8 mouse cellular contexts compared by ENCODE assay signal in genomic region chr5:91074450-91074950, GRCm38 (mm10). TPM values are rescaled to one million over a fixed set of nuclear protein-coding genes. Genes with fewer than 3 reads are reported as not detected.
DNase-seq lines count a peak whose midpoint lies in the region; ATAC-seq and TF ChIP-seq lines count a peak whose summit lies in the region.

TSS of gene Ereg (plus strand) at chr5:91074622.

- no peaks in the 10 kb centered on the region for H3K36me3 ChIP-seq in kidney, postnatal 0 days (ENCODE audit: insufficient read depth, low read length)
- H3K36me3 ChIP-seq in heart, postnatal 0 days (replicated peaks; ENCODE audit: control insufficient read depth, insufficient read depth, low read length): no peaks in the 10 kb centered on the region
- H3K36me3 ChIP-seq in liver, embryonic 15.5 days (replicated peaks): no peaks in the 10 kb centered on the region
- H3K36me3 ChIP-seq in stomach, embryonic 14.5 days (ENCODE audit: control insufficient read depth, insufficient read depth, low read length): no peaks in the 10 kb centered on the region

- H3K4me1 ChIP-seq in kidney, postnatal 0 days (replicated peaks; ENCODE audit: insufficient read depth, low read length): no peaks in the 10 kb centered on the region
- peaks cover 6% of the 10 kb centered on the region; the same call in 1 of the 2 replicates for H3K4me1 ChIP-seq in heart, postnatal 0 days (ENCODE audit: control insufficient read depth, insufficient read depth)
- H3K4me1 ChIP-seq in liver, embryonic 15.5 days (replicated peaks): no peaks in the 10 kb centered on the region
- H3K4me1 ChIP-seq in stomach, embryonic 14.5 days (ENCODE audit: control insufficient read depth, insufficient read depth, low read length): no peaks in the 10 kb centered on the region

- peaks cover 5% of the 10 kb centered on the region; the same call in 1 of the 2 replicates for H3K27me3 ChIP-seq in kidney, postnatal 0 days (ENCODE audit: insufficient read depth, low read length)
- 0 out of 2 replicates have a peak, but pooled peaks cover 2% of the 10 kb centered on the region for H3K27me3 ChIP-seq in heart, postnatal 0 days (ENCODE audit: control insufficient read depth, insufficient read depth, low read length)
- peaks cover 28% of the 10 kb centered on the region for H3K27me3 ChIP-seq in liver, embryonic 15.5 days
- H3K27me3 ChIP-seq in stomach, embryonic 14.5 days (ENCODE audit: control insufficient read depth, insufficient read depth, low read length): 0 out of 2 replicates have a peak, but pooled peaks cover 3% of the 10 kb centered on the region

- peak within 1 kb of the TSS; percentile 14; the same call in 1 of the 2 replicates for H3K4me3 ChIP-seq in kidney, postnatal 0 days (replicated peaks; ENCODE audit: low read depth, low read length)
- peak within 1 kb of the TSS; percentile 47 for H3K4me3 ChIP-seq in heart, postnatal 0 days (ENCODE audit: low read depth, low read length)
- 0 out of 2 replicates have a peak within 1 kb of the TSS, but pooled peaks have one; percentile 7 for H3K4me3 ChIP-seq in liver, embryonic 15.5 days (replicated peaks)
- H3K4me3 ChIP-seq in stomach, embryonic 14.5 days (ENCODE audit: low read depth, low read length): peak within 1 kb of the TSS; percentile 29

- DNase-seq in kidney, postnatal 0 days (ENCODE audit: low spot score): peak; percentile 25
- no peak for DNase-seq in kidney, adult 8-10 months
- DNase-seq in brain, embryonic 14.5 days (ENCODE audit: low read depth): peak; percentile 59
- DNase-seq in heart, postnatal 0 days (ENCODE audit: low spot score): no peak
- no peak for DNase-seq in adrenal gland, adult 2 months
- no peak for DNase-seq in cerebellum, adult 9-10 months

- peak; percentile 13; the same call in 1 of the 2 replicates for TF ChIP-seq CTCF in kidney, postnatal 0 days (IDR thresholded peaks at IDR 0.05; ENCODE audit: low read depth)
- TF ChIP-seq CTCF in brain, embryonic 14.5 days (IDR thresholded peaks at IDR 0.05; ENCODE audit: borderline replicate concordance, extremely low read depth, insufficient read depth, insufficient read length): no peak
- 0 out of 2 replicates have a peak, but pooled peaks have one; percentile 12 for TF ChIP-seq CTCF in heart, postnatal 0 days (IDR thresholded peaks at IDR 0.05; ENCODE audit: low read depth)

- TF ChIP-seq EP300 in heart, postnatal 0 days (IDR thresholded peaks at IDR 0.05; ENCODE audit: low read depth): no peak

- peak within 1 kb of the TSS; percentile 52 for H3K4me2 ChIP-seq in kidney, postnatal 0 days (ENCODE audit: low read length)
- peak within 1 kb of the TSS; percentile 67 for H3K4me2 ChIP-seq in heart, postnatal 0 days (ENCODE audit: low read depth, low read length)
- H3K4me2 ChIP-seq in liver, embryonic 15.5 days: no peak within 1 kb of the TSS
- H3K4me2 ChIP-seq in stomach, embryonic 14.5 days (replicated peaks; ENCODE audit: low read depth, low read length): peak within 1 kb of the TSS; percentile 64

- ATAC-seq in kidney, postnatal 0 days (replicated peaks; ENCODE audit: low FRiP score, low read depth): no peak
- peak; percentile 36; the same call in 1 of the 2 replicates for ATAC-seq in heart, postnatal 0 days (ENCODE audit: insufficient read depth, low read depth)
- no peak for ATAC-seq in liver, embryonic 15.5 days (ENCODE audit: insufficient read depth)
- ATAC-seq in stomach, embryonic 14.5 days (ENCODE audit: insufficient number of reproducible peaks, insufficient read depth, low FRiP score, low read depth): peak; percentile 53; the same call in 1 of the 2 replicates

- TF ChIP-seq POLR2A in brain, embryonic 14.5 days (IDR thresholded peaks at IDR 0.05; ENCODE audit: borderline replicate concordance, extremely low read depth, insufficient read depth, insufficient read length, poor library complexity, severe bottlenecking): no peak

- 1% methylated on average over 25 of the region's 25 CpGs for whole genome bisulfite sequencing in kidney, postnatal 0 days
- WGBS in heart, postnatal 0 days: 1% methylated on average over 25 of the region's 25 CpGs
- 3% methylated on average over 25 of the region's 25 CpGs for WGBS in liver, embryonic 15.5 days (ENCODE audit: insufficient replicate concordance)
- under 1% methylated on average over 25 of the region's 25 CpGs for WGBS in stomach, embryonic 14.5 days

- H3K27ac ChIP-seq in kidney, postnatal 0 days: no peak within 1 kb of the TSS
- H3K27ac ChIP-seq in heart, postnatal 0 days (ENCODE audit: low read depth): peak within 1 kb of the TSS; percentile 2
- no peak within 1 kb of the TSS for H3K27ac ChIP-seq in liver, embryonic 15.5 days (replicated peaks)
- H3K27ac ChIP-seq in stomach, embryonic 14.5 days (ENCODE audit: low read length): no peak within 1 kb of the TSS

- H3K9ac ChIP-seq in kidney, postnatal 0 days (ENCODE audit: low read depth, low read length): no peak within 1 kb of the TSS
- no peak within 1 kb of the TSS for H3K9ac ChIP-seq in heart, postnatal 0 days (replicated peaks; ENCODE audit: low read depth, low read length)
- no peak within 1 kb of the TSS for H3K9ac ChIP-seq in liver, embryonic 15.5 days
- H3K9ac ChIP-seq in stomach, embryonic 14.5 days (replicated peaks; ENCODE audit: low read depth, low read length): no peak within 1 kb of the TSS; the same call in 1 of the 2 replicates

- H3K9me3 ChIP-seq in kidney, postnatal 0 days (replicated peaks; ENCODE audit: low read length): no peaks in the 10 kb centered on the region
- no peaks in the 10 kb centered on the region for H3K9me3 ChIP-seq in heart, postnatal 0 days (replicated peaks; ENCODE audit: control insufficient read depth, low read length)
- H3K9me3 ChIP-seq in liver, embryonic 15.5 days (replicated peaks): no peaks in the 10 kb centered on the region
- no peaks in the 10 kb centered on the region for H3K9me3 ChIP-seq in stomach, embryonic 14.5 days (ENCODE audit: control insufficient read depth, low read depth, low read length)

RNA-seq across cellular contexts. Expression of gene Ereg, which starts in this region (rescaled TPM):
- 0.03 TPM in 1 of 2 replicates, not detected in the other for polyA plus RNA-seq in kidney, postnatal 0 days (2015; fragmentation: Nextera tagmentation; extraction: Ambion mirVana)
- polyA plus RNA-seq in brain, embryonic 14.5 days (2012; rRNA removed): 0.01 and 0.03 TPM in 2 replicates
- 0.34 TPM in 1 of 2 replicates, not detected in the other for total RNA-seq in heart, postnatal 0 days (2014; rRNA removed; ENCODE audit: low replicate concordance)
- 0.04 and 0.10 TPM in 2 replicates for polyA plus RNA-seq in heart, postnatal 0 days (2015; fragmentation: Nextera tagmentation; extraction: Ambion mirVana)
- 0.07 and 0.15 TPM in 2 replicates for polyA plus RNA-seq in liver, embryonic 15.5 days (2015; fragmentation: Nextera tagmentation; extraction: Ambion mirVana)
- polyA plus RNA-seq in stomach, embryonic 14.5 days (2014; fragmentation: Nextera tagmentation; extraction: Ambion mirVana): 0.15 and 0.17 TPM in 2 replicates
- total RNA-seq in adrenal gland, adult 2 months (2021): not detected
- not detected in 2 replicates for polyA plus RNA-seq in adrenal gland, adult 2 months (2012; rRNA removed)

Comparison
In these comparisons a context has a peak if more than half of its experiments do, and no peak if none do; other contexts are left out.
1. Peak in DNase-seq, H3K4me3 ChIP-seq and H3K4me2 ChIP-seq in kidney, postnatal 0 days; RNA of the gene not detected or under 1 TPM.
2. Peak in DNase-seq in brain, embryonic 14.5 days; RNA of the gene not detected or under 1 TPM.
3. Peak in ATAC-seq, H3K4me3 ChIP-seq, H3K27ac ChIP-seq and H3K4me2 ChIP-seq in heart, postnatal 0 days; RNA of the gene not detected or under 1 TPM.
4. Peak in ATAC-seq, H3K4me3 ChIP-seq and H3K4me2 ChIP-seq in stomach, embryonic 14.5 days; RNA of the gene not detected or under 1 TPM.